In the genomic region with DNA sequence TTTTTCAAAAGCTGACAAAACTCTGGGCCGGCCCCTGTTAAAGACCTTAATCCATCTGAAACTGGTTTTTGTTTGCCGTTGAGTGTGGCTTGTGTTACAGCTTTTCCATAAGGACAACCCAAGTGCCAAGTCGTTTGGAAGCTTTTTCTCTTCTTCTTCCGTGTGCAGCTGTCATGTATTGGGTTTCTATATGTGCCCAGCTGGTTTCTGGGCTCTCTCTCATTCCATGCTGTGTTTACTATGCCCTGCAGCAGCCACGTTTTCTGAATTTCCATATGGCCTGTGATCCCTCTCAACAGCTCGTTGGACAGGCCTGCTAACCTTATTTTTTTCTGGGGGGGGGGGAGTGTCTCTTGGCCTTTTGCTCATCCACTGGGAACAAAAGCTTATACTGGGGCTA, we compare ENCODE assay signal across 22 mouse cellular contexts. TPM values are rescaled to one million over a fixed set of nuclear protein-coding genes. Genes with fewer than 3 reads are reported as not detected.
"Had no signal": no experiment of that assay in that cellular context is flagged by ENCODE, and none has a peak within 500 bp of the region (broad histone marks: within the 10 kb centered on the region; RNA-seq: fewer than 3 reads in every experiment).

No protein-coding gene starts in this region.

- H3K36me3 ChIP-seq: kidney, embryonic 15.5 days; neural tube, embryonic 12.5 days had no signal

- H3K9ac ChIP-seq: kidney, embryonic 15.5 days; liver, embryonic 14.5 days; neural tube, embryonic 12.5 days had no signal

- H3K4me2 ChIP-seq: kidney, embryonic 15.5 days; neural tube, embryonic 12.5 days had no signal

- H3K27me3 ChIP-seq: kidney, embryonic 15.5 days; neural tube, embryonic 12.5 days had no signal

- H3K9me3 ChIP-seq: kidney, embryonic 15.5 days; neural tube, embryonic 12.5 days had no signal

- H3K27ac ChIP-seq: kidney, embryonic 15.5 days; liver, embryonic 14.5 days; neural tube, embryonic 12.5 days had no signal

- H3K4me3 ChIP-seq: kidney, embryonic 15.5 days; neural tube, embryonic 12.5 days had no signal

- ATAC-seq: lung, postnatal 0 days had no signal

- DNase-seq: kidney, adult 2 months; kidney, postnatal 14 days; lung, adult 2 months; lung, postnatal 36 days; midbrain, embryonic 14.5 days; retina, postnatal 1 day; right cerebral cortex, postnatal 4 days; spleen, adult 18-20 months; thymus, postnatal 4 days had no signal

RNA-seq across cellular contexts. Expression of a gene that starts 15.8 kb away (rescaled TPM):
- total RNA-seq: layer of hippocampus, postnatal 14 days; left cerebral cortex, adult 18-20 months; left cerebral cortex, postnatal 10 days; liver, adult 2 months; megakaryocyte progenitor cell, adult 5-6 weeks; monocyte, adult 5-6 weeks; neutrophil, adult 5-6 weeks had no signal
- polyA plus RNA-seq: kidney, adult 2 months; limb, embryonic 11.5 days; liver, adult 2 months; liver, embryonic 14.5 days; lung, postnatal 0 days; midbrain, embryonic 14.5 days; neural tube, embryonic 12.5 days; stomach, embryonic 14.5 days had no signal
